Mouse (Mus musculus) embryonic facial prominence, embryonic 14.5 days (tissue): ENCODE results near the gene Olfr1232. TPM values are rescaled to one million over a fixed set of nuclear protein-coding genes. Genes with fewer than 3 reads are reported as not detected.

ENCODE experiments used
- ATAC-seq: fragments of 200-750 bp; cut with Nextera tagmentation; 2 replicates; pipeline ENCODE4 v1.8.0; 2017; ENCODE audit warnings: low read depth, moderate number of reproducible peaks, moderate TSS enrichment
- DNase-seq: peaks from one replicate; pipeline ENCODE4 v3.0.0-alpha.2; 2015; ENCODE audit warnings: low spot score
- H3K27ac ChIP-seq: fragments of 300-500 bp; sonication (generic); replicated peaks from 2 replicates; pipeline ENCODE4 v1.5.1; 2014; ENCODE audit warnings: low read depth, mild to moderate bottlenecking, low read length, moderate library complexity
- H3K27me3 ChIP-seq: fragments of 300-500 bp; sonication (generic); replicated peaks from 2 replicates; pipeline ENCODE4 v1.6.1; 2014; ENCODE audit warnings: low read length; ENCODE audit not compliant: control insufficient read depth, insufficient read depth
- H3K36me3 ChIP-seq: fragments of 300-500 bp; sonication (generic); 2 replicates; pipeline ENCODE4 v1.6.1; 2014; ENCODE audit warnings: low read length, mixed read lengths; ENCODE audit not compliant: control insufficient read depth, insufficient read depth
- H3K4me1 ChIP-seq: fragments of 300-500 bp; sonication (generic); 2 replicates; pipeline ENCODE4 v1.6.1; 2014; ENCODE audit warnings: antibody characterized with exemption, low read length; ENCODE audit not compliant: control insufficient read depth, insufficient read depth
- H3K4me2 ChIP-seq: fragments of 300-500 bp; sonication (generic); 2 replicates; pipeline ENCODE4 v1.6.1; 2014; ENCODE audit warnings: low read depth, mild to moderate bottlenecking, low read length, moderate library complexity, mixed read lengths
- H3K4me3 ChIP-seq: fragments of 300-500 bp; sonication (generic); 2 replicates; pipeline ENCODE4 v1.5.1; 2014; ENCODE audit warnings: low read depth, mild to moderate bottlenecking, low read length
- H3K9ac ChIP-seq: fragments of 300-500 bp; sonication (generic); 2 replicates; pipeline ENCODE4 v1.6.1; 2014; ENCODE audit warnings: low read depth, mild to moderate bottlenecking, low read length, moderate library complexity, mixed read lengths
- H3K9me3 ChIP-seq: fragments of 300-500 bp; sonication (generic); 2 replicates; pipeline ENCODE4 v1.6.1; 2016; ENCODE audit warnings: low read length; ENCODE audit not compliant: control insufficient read depth
- WGBS: fragments of 180-500 bp; shearing (Covaris S2); extraction: QIAGEN DNeasy Blood & Tissue Kit; methylation state at CpG from one replicate; pipeline ENCODE4 v1.1.7; 2014; 5-methylcytosine and 5-hydroxymethylcytosine counted together
- polyA plus RNA-seq: library from polyadenylated mRNA; unstranded; fragments of >200 nt; fragmentation: Nextera tagmentation; extraction: Ambion mirVana; gene quantifications from 2 replicates; pipeline ENCODE4 v1.2.1, GENCODE M21; 2014

Gene Olfr1232
- not detected in 2 replicates for polyA plus RNA-seq

- Histone ChIP-seq H3K27me3 (no peaks in the 10 kb centered on the region), H3K9ac (no peak within 1 kb of the TSS), H3K4me2 (no peak within 1 kb of the TSS), H3K9me3 (no peaks in the 10 kb centered on the region), H3K4me1 (no peaks in the 10 kb centered on the region), H3K4me3 (no peak within 1 kb of the TSS), H3K27ac (no peak within 1 kb of the TSS), H3K36me3 (no peaks in the 10 kb centered on the region)
- DNase-seq (no peak), ATAC-seq (no peak)
Measured at GRCm38 (mm10) chr2:89329575-89329974, at the start of gene Olfr1232. TSS of gene Olfr1232 (minus strand) at chr2:89329675.

- Histone ChIP-seq H3K27me3 (no peaks in the 10 kb centered on the region), H3K9me3 (no peaks in the 10 kb centered on the region), H3K4me1 (no peaks in the 10 kb centered on the region), H3K9ac (no peak within 1 kb of the TSS), H3K4me3 (no peak within 1 kb of the TSS), H3K27ac (no peak within 1 kb of the TSS), H3K4me2 (no peak within 1 kb of the TSS), H3K36me3 (no peaks in the 10 kb centered on the region)
- ATAC-seq (no peak), DNase-seq (no peak)
- 85% methylated on average over 4 of the region's 4 CpGs for WGBS
Measured at GRCm38 (mm10) chr2:89364765-89365164, 35.3 kb upstream of the Olfr1232 start, which contains the start of gene Olfr1234. TSS of gene Olfr1234 (minus strand) at chr2:89364865.

GRCm38 (mm10) chr2:89342298-89342697 is 12.8 kb upstream of the Olfr1232 start, which contains the start of gene Olfr1233:
TSS of gene Olfr1233 (minus strand) at chr2:89342398.
- Histone ChIP-seq H3K4me1 (no peaks in the 10 kb centered on the region), H3K9ac (no peak within 1 kb of the TSS), H3K27ac (no peak within 1 kb of the TSS), H3K27me3 (no peaks in the 10 kb centered on the region), H3K4me3 (no peak within 1 kb of the TSS), H3K4me2 (no peak within 1 kb of the TSS), H3K9me3 (no peaks in the 10 kb centered on the region), H3K36me3 (no peaks in the 10 kb centered on the region)
- ATAC-seq = no peak
- DNase-seq = no peak

GRCm38 (mm10) chr2:89306974-89307373 is 22.5 kb downstream of the Olfr1232 start, which contains the start of gene Olfr1231:
TSS of gene Olfr1231 (minus strand) at chr2:89307074.
- Histone ChIP-seq H3K4me1 (no peaks in the 10 kb centered on the region), H3K27me3 (no peaks in the 10 kb centered on the region), H3K4me3 (no peak within 1 kb of the TSS), H3K27ac (no peak within 1 kb of the TSS), H3K9ac (no peak within 1 kb of the TSS), H3K9me3 (no peaks in the 10 kb centered on the region), H3K4me2 (no peak within 1 kb of the TSS), H3K36me3 (no peaks in the 10 kb centered on the region)
- ATAC-seq = no peak
- DNase-seq = no peak
- WGBS = 71% methylated on average over 2 of the region's 2 CpGs

- Histone ChIP-seq H3K27me3 (no peaks in the 10 kb centered on the region), H3K4me3 (no peak within 1 kb of the TSS), H3K9ac (no peak within 1 kb of the TSS), H3K36me3 (no peaks in the 10 kb centered on the region), H3K27ac (no peak within 1 kb of the TSS), H3K4me1 (no peaks in the 10 kb centered on the region), H3K9me3 (no peaks in the 10 kb centered on the region), H3K4me2 (no peak within 1 kb of the TSS)
- no peak for DNase-seq
- no peak for ATAC-seq
- WGBS = 90% methylated on average over 1 of the region's 1 CpGs
Measured at GRCm38 (mm10) chr2:89297168-89297567, 32.3 kb downstream of the Olfr1232 start, which contains the start of gene Olfr1230. TSS of gene Olfr1230 (minus strand) at chr2:89297268.

- H3K9ac ChIP-seq = no peak within 1 kb of the TSS
- H3K27me3 ChIP-seq = no peaks in the 10 kb centered on the region
- no peak within 1 kb of the TSS for H3K4me2 ChIP-seq
- whole genome bisulfite sequencing = 81% methylated on average over 2 of the region's 2 CpGs
- H3K36me3 ChIP-seq = no peaks in the 10 kb centered on the region
- no peak for ATAC-seq
- no peak for DNase-seq
- H3K4me3 ChIP-seq = no peak within 1 kb of the TSS
- H3K9me3 ChIP-seq = no peaks in the 10 kb centered on the region
- H3K4me1 ChIP-seq = no peaks in the 10 kb centered on the region
- no peak within 1 kb of the TSS for H3K27ac ChIP-seq
Measured at GRCm38 (mm10) chr2:89287914-89288313, 41.6 kb downstream of the Olfr1232 start, which contains the start of gene Olfr1229. TSS of gene Olfr1229 (minus strand) at chr2:89288014.

Other genes starting within 250 kb of the Olfr1232 start
- not detected in 2 replicates for gene Olfr1219, start 246.2 kb downstream of the Olfr1232 start, polyA plus RNA-seq
- gene Olfr1220, start 222.8 kb downstream of the Olfr1232 start, polyA plus RNA-seq = not detected in 2 replicates
- 0.04 TPM in 1 of 2 replicates, not detected in the other for gene Olfr1221, start 212.4 kb downstream of the Olfr1232 start, polyA plus RNA-seq
- gene Olfr1222, start 196.6 kb downstream of the Olfr1232 start, polyA plus RNA-seq = 0.06 TPM in 1 of 2 replicates, not detected in the other
- gene Olfr1223, start 178.1 kb downstream of the Olfr1232 start, polyA plus RNA-seq = not detected in 2 replicates
- not detected in 2 replicates for gene Olfr1224-ps1, start 165.6 kb downstream of the Olfr1232 start, polyA plus RNA-seq
- not detected in 2 replicates for gene Olfr1225, start 155.0 kb downstream of the Olfr1232 start, polyA plus RNA-seq
- 0.08 and 0.14 TPM in 2 replicates for gene Olfr1226, start 129.6 kb downstream of the Olfr1232 start, polyA plus RNA-seq
- not detected in 2 replicates for gene Olfr1228, start 75.6 kb downstream of the Olfr1232 start, polyA plus RNA-seq
- not detected in 2 replicates for gene Olfr1229, start 41.7 kb downstream of the Olfr1232 start, polyA plus RNA-seq
- not detected in 2 replicates for gene Olfr1230, start 32.4 kb downstream of the Olfr1232 start, polyA plus RNA-seq
- gene Olfr1231, start 22.6 kb downstream of the Olfr1232 start, polyA plus RNA-seq = 0.04 TPM in 1 of 2 replicates, not detected in the other
- gene Olfr1233, start 12.7 kb upstream of the Olfr1232 start, polyA plus RNA-seq = 0.06 TPM in 1 of 2 replicates, not detected in the other
- gene Olfr1234, start 35.2 kb upstream of the Olfr1232 start, polyA plus RNA-seq = not detected in 2 replicates
- not detected in 2 replicates for gene Olfr1238, start 80.0 kb upstream of the Olfr1232 start, polyA plus RNA-seq
- not detected in 2 replicates for gene Olfr1239, start 90.7 kb upstream of the Olfr1232 start, polyA plus RNA-seq
- gene Olfr1240, start 113.3 kb upstream of the Olfr1232 start, polyA plus RNA-seq = not detected in 2 replicates
- not detected in 2 replicates for gene Olfr1241, start 157.5 kb upstream of the Olfr1232 start, polyA plus RNA-seq
- gene Olfr1242, start 168.7 kb upstream of the Olfr1232 start, polyA plus RNA-seq = not detected in 2 replicates
- gene Olfr1243, start 201.8 kb upstream of the Olfr1232 start, polyA plus RNA-seq = not detected in 2 replicates
- not detected in 2 replicates for gene Olfr1245, start 248.8 kb upstream of the Olfr1232 start, polyA plus RNA-seq